Mouse (Mus musculus) kidney, postnatal 14 days (tissue): ENCODE data around the gene Smyd3.

ENCODE experiments used
- DNase-seq: peaks from one replicate; pipeline ENCODE4 v3.0.0; 2022; ENCODE audit warnings: mixed read lengths

The Smyd3 gene

GRCm38 (mm10) chr1:179107761-179108694 is 409.8 kb downstream of the Smyd3 start:
- DNase-seq, result no peak

GRCm38 (mm10) chr1:179107211-179107610 is 410.6 kb downstream of the Smyd3 start:
- no peak for DNase-seq

GRCm38 (mm10) chr1:179106702-179107145 is 411.1 kb downstream of the Smyd3 start:
- no peak for DNase-seq

GRCm38 (mm10) chr1:179106103-179106701 is 411.6 kb downstream of the Smyd3 start:
- no peak for DNase-seq

GRCm38 (mm10) chr1:179104447-179104846 is 413.4 kb downstream of the Smyd3 start:
- no peak for DNase-seq

GRCm38 (mm10) chr1:179096993-179097392 is 420.8 kb downstream of the Smyd3 start:
- DNase-seq, result no peak

- no peak for DNase-seq
Measured at GRCm38 (mm10) chr1:179096323-179096722, 421.5 kb downstream of the Smyd3 start.

GRCm38 (mm10) chr1:179089174-179089573 is 428.7 kb downstream of the Smyd3 start:
- no peak for DNase-seq

GRCm38 (mm10) chr1:179087033-179087998 is 430.5 kb downstream of the Smyd3 start:
- DNase-seq, result peak; percentile 33

GRCm38 (mm10) chr1:179086208-179086607 is 431.6 kb downstream of the Smyd3 start:
- DNase-seq, result no peak

GRCm38 (mm10) chr1:179083098-179083497 is 434.7 kb downstream of the Smyd3 start:
- DNase-seq, result no peak

- no peak for DNase-seq
Measured at GRCm38 (mm10) chr1:179073846-179074245, 444.0 kb downstream of the Smyd3 start.

GRCm38 (mm10) chr1:179072935-179073654 is 444.7 kb downstream of the Smyd3 start:
- DNase-seq, result no peak

- no peak for DNase-seq
Measured at GRCm38 (mm10) chr1:179072406-179072805, 445.4 kb downstream of the Smyd3 start.

GRCm38 (mm10) chr1:179068990-179069389 is 448.9 kb downstream of the Smyd3 start:
- DNase-seq, result no peak

GRCm38 (mm10) chr1:179065294-179065601 is 452.6 kb downstream of the Smyd3 start:
- DNase-seq, result no peak

- DNase-seq, result no peak
Measured at GRCm38 (mm10) chr1:179064601-179065293, 453.1 kb downstream of the Smyd3 start.

- DNase-seq, result peak; percentile 88
Measured at GRCm38 (mm10) chr1:179061759-179062168, 456.1 kb downstream of the Smyd3 start.

- no peak for DNase-seq
Measured at GRCm38 (mm10) chr1:179061053-179061452, 456.8 kb downstream of the Smyd3 start.

- DNase-seq, result peak; percentile 32
Measured at GRCm38 (mm10) chr1:179060113-179060955, 457.5 kb downstream of the Smyd3 start.
